ENCODE assay signal across 8 mouse cellular contexts in the genomic region with DNA sequence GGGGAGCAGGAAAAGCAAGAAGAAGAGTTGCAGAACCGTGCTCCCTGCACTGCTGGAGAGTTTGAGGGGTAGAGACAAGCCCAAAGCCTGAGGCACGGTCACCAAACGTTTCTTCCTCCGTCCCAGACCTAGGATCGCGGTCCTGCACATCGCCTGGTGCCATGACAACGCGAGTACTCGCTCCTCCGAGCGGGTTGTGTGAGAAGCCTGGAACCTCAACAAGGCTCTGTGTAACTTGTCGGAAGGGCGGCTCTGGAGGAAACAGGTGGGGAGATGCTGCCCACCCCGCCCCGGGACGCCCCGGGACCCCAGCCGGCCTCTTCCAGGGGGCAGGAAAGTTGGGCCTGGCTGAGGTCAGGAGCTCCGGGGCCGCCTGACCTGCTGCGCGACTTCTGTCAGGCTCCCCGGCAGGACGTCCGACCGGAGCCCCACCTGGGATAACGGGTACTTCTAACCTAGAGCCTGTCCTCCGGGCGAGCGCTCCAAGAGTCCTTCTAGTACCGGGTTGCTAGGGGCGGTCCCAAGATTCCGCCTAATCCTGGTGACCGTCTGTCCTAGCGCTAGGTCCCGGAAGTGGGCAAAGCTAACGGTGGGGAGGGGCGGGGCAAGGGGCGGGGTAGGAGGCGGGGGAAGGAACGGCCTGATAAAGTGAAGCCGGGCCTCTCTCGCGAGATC. TPM values are rescaled to one million over a fixed set of nuclear protein-coding genes. Genes with fewer than 3 reads are reported as not detected.
A peak's percentile ranks its signal among the peaks of the same experiment; 100 is the strongest.
DNase-seq lines count a peak whose midpoint lies in the region; ATAC-seq and TF ChIP-seq lines count a peak whose summit lies in the region.

Gene Styxl1, minus strand, starts transcription at position 590 of the 675 bp plus-strand sequence.

- intact Hi-C loops in heart, postnatal 10 days (cut with DNase I): loop anchor here (1.0 to 5.0 kb wide), 2 partner anchors 34 to 381 kb away; partner anchors contain the start of gene Tmem120a
- intact Hi-C loops in left cerebral cortex, postnatal 10 days (cut with DNase I): no loop called here

- H3K79me2 ChIP-seq in C2C12 (ENCODE audit: control insufficient read depth, insufficient read depth): peaks cover 46% of the 10 kb centered on the region

- under 1% methylated on average over 44 of the region's 45 CpGs for WGBS in heart, embryonic 14.5 days
- under 1% methylated on average over 43 of the region's 45 CpGs for WGBS in hindbrain, embryonic 16.5 days
- under 1% methylated on average over 45 of the region's 45 CpGs for WGBS in midbrain, embryonic 12.5 days

- no peaks in the 10 kb centered on the region for H3K27me3 ChIP-seq in heart, embryonic 14.5 days (ENCODE audit: control insufficient read depth, insufficient read depth, low read length)
- H3K27me3 ChIP-seq in C2C12 (ENCODE audit: control insufficient read depth, insufficient read depth, insufficient read length): no peaks in the 10 kb centered on the region
- H3K27me3 ChIP-seq in hindbrain, embryonic 16.5 days (replicated peaks; ENCODE audit: control insufficient read depth, insufficient read depth, low read length): no peaks in the 10 kb centered on the region
- H3K27me3 ChIP-seq in midbrain, embryonic 12.5 days: peaks cover 6% of the 10 kb centered on the region; the same call in 1 of the 2 replicates

- peaks cover 22% of the 10 kb centered on the region for H3K36me3 ChIP-seq in heart, embryonic 14.5 days (ENCODE audit: control insufficient read depth, insufficient read depth, low read length)
- peaks cover 15% of the 10 kb centered on the region for H3K36me3 ChIP-seq in C2C12 (ENCODE audit: control insufficient read depth, insufficient read depth)
- H3K36me3 ChIP-seq in hindbrain, embryonic 16.5 days (ENCODE audit: control insufficient read depth, insufficient read depth, low read length): peaks cover 6% of the 10 kb centered on the region; the same call in 1 of the 2 replicates
- peaks cover 16% of the 10 kb centered on the region for H3K36me3 ChIP-seq in midbrain, embryonic 12.5 days

- H3K4me3 ChIP-seq in heart, embryonic 14.5 days (ENCODE audit: control insufficient read depth in 1 of 2, insufficient read depth in 1 of 2, low read depth in 1 of 2, low read length in 2 of 2): peak within 1 kb of the TSS; percentile 91 to 98
- peak within 1 kb of the TSS; percentile 97 for H3K4me3 ChIP-seq in C2C12 (ENCODE audit: insufficient read depth, poor library complexity, severe bottlenecking)
- H3K4me3 ChIP-seq in hindbrain, embryonic 16.5 days (ENCODE audit: low read length): peak within 1 kb of the TSS; percentile 76
- H3K4me3 ChIP-seq in midbrain, embryonic 12.5 days: peak within 1 kb of the TSS; percentile 88

- H3K9me3 ChIP-seq in heart, embryonic 14.5 days (ENCODE audit: control insufficient read depth, low read length): no peaks in the 10 kb centered on the region
- H3K9me3 ChIP-seq in hindbrain, embryonic 16.5 days (ENCODE audit: control insufficient read depth, low read length): no peaks in the 10 kb centered on the region
- no peaks in the 10 kb centered on the region for H3K9me3 ChIP-seq in midbrain, embryonic 12.5 days

- H3K4me1 ChIP-seq in heart, embryonic 14.5 days (ENCODE audit: control insufficient read depth in 2 of 2, insufficient read depth in 2 of 2, low read length in 2 of 2): peaks cover 11 to 23% of the 10 kb centered on the region in 2 experiments
- peaks cover 18% of the 10 kb centered on the region for H3K4me1 ChIP-seq in hindbrain, embryonic 16.5 days (ENCODE audit: control insufficient read depth, insufficient read depth, low read depth, low read length)
- peaks cover 24% of the 10 kb centered on the region for H3K4me1 ChIP-seq in midbrain, embryonic 12.5 days

- H3K4me2 ChIP-seq in heart, embryonic 14.5 days (ENCODE audit: low read length): peak within 1 kb of the TSS; percentile 79
- H3K4me2 ChIP-seq in hindbrain, embryonic 16.5 days (ENCODE audit: low read length): peak within 1 kb of the TSS; percentile 91
- peak within 1 kb of the TSS; percentile 92 for H3K4me2 ChIP-seq in midbrain, embryonic 12.5 days (replicated peaks)

- peak within 1 kb of the TSS; percentile 97 to 99 for H3K27ac ChIP-seq in heart, embryonic 14.5 days (replicated peaks in 1 of 2; ENCODE audit: control insufficient read depth in 1 of 2, insufficient read depth in 1 of 2, low read depth in 2 of 2, low read length in 2 of 2)
- peak within 1 kb of the TSS; percentile 93 for H3K27ac ChIP-seq in hindbrain, embryonic 16.5 days (ENCODE audit: low read depth, low read length)
- H3K27ac ChIP-seq in midbrain, embryonic 12.5 days (replicated peaks): peak within 1 kb of the TSS; percentile 93

- peak; percentile 92; the same call in 1 of the 2 replicates for ATAC-seq in heart, embryonic 14.5 days (ENCODE audit: insufficient number of reproducible peaks, insufficient read depth, low FRiP score, low read depth)
- peak; percentile 10; the same call in 1 of the 2 replicates for ATAC-seq in common myeloid progenitor, adult 5-6 weeks (replicated peaks; ENCODE audit: low read depth, poor library complexity, severe bottlenecking)
- ATAC-seq in hindbrain, embryonic 16.5 days: no peak; the same call in 1 of the 2 replicates
- peak; percentile 93 for ATAC-seq in midbrain, embryonic 12.5 days (ENCODE audit: low FRiP score, low read depth)
- ATAC-seq in granulocyte monocyte progenitor cell, adult 5-6 weeks (replicated peaks; ENCODE audit: poor library complexity, severe bottlenecking): no peak

- no peak for DNase-seq in heart, postnatal 10 days
- no peak for DNase-seq in left cerebral cortex, postnatal 10 days (ENCODE audit: extremely low spot score in 1 of 2, low spot score in 2 of 2)

- peaks cover 41% of the 10 kb centered on the region for H3K79me3 ChIP-seq in C2C12 (ENCODE audit: low read depth)

- TF ChIP-seq CTCF in C2C12 (IDR thresholded peaks at IDR 0.05; ENCODE audit: control insufficient read depth, insufficient read depth, insufficient read length): no peak

- peak within 1 kb of the TSS; percentile 98 for H3K9ac ChIP-seq in heart, embryonic 14.5 days (ENCODE audit: low read length)
- H3K9ac ChIP-seq in hindbrain, embryonic 16.5 days (ENCODE audit: low read depth, low read length): peak within 1 kb of the TSS; percentile 90
- peak within 1 kb of the TSS; percentile 93 for H3K9ac ChIP-seq in midbrain, embryonic 12.5 days (replicated peaks)

- peak within 1 kb of the TSS; percentile 87 for H3ac ChIP-seq in C2C12 (ENCODE audit: control insufficient read depth, insufficient read length, low read depth)

TF ChIP-seq in C2C12, 6 proteins besides CTCF, POLR2A, EP300 and RAD21:
- TF ChIP-seq MYOD1 (IDR thresholded peaks at IDR 0.05; ENCODE audit: control insufficient read depth, insufficient read length, low read depth): no peak
- no peak for TF ChIP-seq MYOG (IDR thresholded peaks at IDR 0.05; ENCODE audit: control insufficient read depth, extremely low read depth, insufficient read length)
- TF ChIP-seq USF1 (IDR thresholded peaks at IDR 0.05; ENCODE audit: low read depth): no peak
- no peak for TF ChIP-seq MAX (IDR thresholded peaks at IDR 0.05)
- no peak for TF ChIP-seq CEBPB (IDR thresholded peaks at IDR 0.05; ENCODE audit: low read depth)
- no peak for TF ChIP-seq FOSL1 (IDR thresholded peaks at IDR 0.05; ENCODE audit: insufficient read depth, low read length, poor library complexity, severe bottlenecking)
TF ChIP-seq in C2C12: peak in this region for 0.

RNA-seq across cellular contexts. Expression of gene Styxl1, which starts in this region (rescaled TPM):
- polyA plus RNA-seq in heart, embryonic 14.5 days (2014; fragmentation: Nextera tagmentation; extraction: Ambion mirVana): 0.26 and 0.42 TPM in 2 replicates
- total RNA-seq in heart, postnatal 10 days (2021): not detected
- polyA plus RNA-seq in C2C12 (2012; fragmentation: generic; extraction: Trizol): not detected
- not detected in 2 replicates for total RNA-seq in common myeloid progenitor, adult 5-6 weeks (2017)
- polyA plus RNA-seq in hindbrain, embryonic 16.5 days (2015; fragmentation: Nextera tagmentation; extraction: Ambion mirVana): 0.48 and 0.51 TPM in 2 replicates
- polyA plus RNA-seq in midbrain, embryonic 12.5 days (2016; fragmentation: Nextera tagmentation; extraction: Ambion mirVana): 0.18 and 0.64 TPM in 2 replicates
- not detected in 2 replicates for total RNA-seq in granulocyte monocyte progenitor cell, adult 5-6 weeks (2014; fragmentation: Nextera tagmentation)
- total RNA-seq in granulocyte monocyte progenitor cell, adult 5-6 weeks (2017): 2.1 TPM in 1 of 2 replicates, not detected in the other
- total RNA-seq in left cerebral cortex, postnatal 10 days (2021): not detected

Comparison
In these comparisons a context has a peak if more than half of its experiments do, and no peak if none do; other contexts are left out.
1. Peak in ATAC-seq, H3K4me3 ChIP-seq, H3K27ac ChIP-seq, H3K9ac ChIP-seq and H3K4me2 ChIP-seq in heart, embryonic 14.5 days; RNA of the gene not detected or under 1 TPM.
2. Peak in ATAC-seq in common myeloid progenitor, adult 5-6 weeks; RNA of the gene not detected or under 1 TPM.
3. Peak in ATAC-seq, H3K4me3 ChIP-seq, H3K27ac ChIP-seq, H3K9ac ChIP-seq and H3K4me2 ChIP-seq in midbrain, embryonic 12.5 days; RNA of the gene not detected or under 1 TPM.